Mouse (Mus musculus) right cerebral cortex, adult 18-20 months (tissue): Measurements from ENCODE around the gene Uhmk1.

ENCODE experiments used
- DNase-seq: peaks from one replicate; pipeline ENCODE4 v3.0.0; 2022; ENCODE audit warnings: mixed read lengths

Uhmk1 gene

GRCm38 (mm10) chr1:170173991-170174813, 41.0 kb downstream of the Uhmk1 start:
- DNase-seq = no peak

- DNase-seq = no peak
These were observed 47.4 kb downstream of the Uhmk1 start for GRCm38 (mm10) chr1:170167781-170168180.

- no peak for DNase-seq
These were observed 50.3 kb downstream of the Uhmk1 start for GRCm38 (mm10) chr1:170164913-170165312.

GRCm38 (mm10) chr1:170164053-170164614, 51.1 kb downstream of the Uhmk1 start:
- DNase-seq = no peak

GRCm38 (mm10) chr1:170163398-170163943, 51.7 kb downstream of the Uhmk1 start:
- DNase-seq = no peak

- no peak for DNase-seq
These were observed 53.3 kb downstream of the Uhmk1 start for GRCm38 (mm10) chr1:170161852-170162251.

- DNase-seq = no peak
These were observed 54.7 kb downstream of the Uhmk1 start for GRCm38 (mm10) chr1:170160397-170160938.

GRCm38 (mm10) chr1:170159707-170160106, 55.5 kb downstream of the Uhmk1 start:
- DNase-seq = no peak

- DNase-seq = no peak
These were observed 59.4 kb downstream of the Uhmk1 start for GRCm38 (mm10) chr1:170155761-170156160.

GRCm38 (mm10) chr1:170155298-170155697, 59.9 kb downstream of the Uhmk1 start:
- DNase-seq = no peak

GRCm38 (mm10) chr1:170153986-170154385, 61.2 kb downstream of the Uhmk1 start:
- DNase-seq = no peak

- no peak for DNase-seq
These were observed 62.6 kb downstream of the Uhmk1 start for GRCm38 (mm10) chr1:170152552-170152951.

- DNase-seq = no peak
These were observed 64.3 kb downstream of the Uhmk1 start for GRCm38 (mm10) chr1:170150870-170151269.

- DNase-seq = no peak
These were observed 65.4 kb downstream of the Uhmk1 start for GRCm38 (mm10) chr1:170149756-170150155.

- DNase-seq = no peak
These were observed 66.7 kb downstream of the Uhmk1 start for GRCm38 (mm10) chr1:170148536-170148935.

GRCm38 (mm10) chr1:170147651-170148448, 67.3 kb downstream of the Uhmk1 start:
- no peak for DNase-seq

- no peak for DNase-seq
These were observed 69.6 kb downstream of the Uhmk1 start for GRCm38 (mm10) chr1:170145606-170146005.
